Mouse (Mus musculus) lung, embryonic 15.5 days (tissue): ENCODE data around the gene Gm13941. TPM values are rescaled to one million over a fixed set of nuclear protein-coding genes. Genes with fewer than 3 reads are reported as not detected.

Experiments used
- ATAC-seq: fragments of 200-750 bp; cut with Nextera tagmentation; 2 replicates; pipeline ENCODE4 v1.8.0; 2017; ENCODE audit warnings: moderate number of reproducible peaks, borderline replicate concordance; ENCODE audit not compliant: low FRiP score, low TSS enrichment; ENCODE audit errors: extremely low read depth
- H3K27ac ChIP-seq: fragments of 300-500 bp; sonication (generic); 2 replicates; pipeline ENCODE4 v1.5.1; 2015; ENCODE audit warnings: moderate library complexity, mild to moderate bottlenecking, inconsistent platforms
- H3K27me3 ChIP-seq: fragments of 300-500 bp; sonication (generic); 2 replicates; pipeline ENCODE4 v1.6.1; 2015; ENCODE audit warnings: inconsistent platforms
- H3K36me3 ChIP-seq: fragments of 300-500 bp; sonication (generic); 2 replicates; pipeline ENCODE4 v1.6.1; 2015; ENCODE audit warnings: inconsistent platforms
- H3K4me1 ChIP-seq: fragments of 300-500 bp; sonication (generic); 2 replicates; pipeline ENCODE4 v1.6.1; 2015; ENCODE audit warnings: inconsistent platforms
- H3K4me2 ChIP-seq: fragments of 300-500 bp; sonication (generic); 2 replicates; pipeline ENCODE4 v1.6.1; 2015; ENCODE audit warnings: inconsistent platforms, mild to moderate bottlenecking, moderate library complexity
- H3K4me3 ChIP-seq: fragments of 300-500 bp; sonication (generic); 2 replicates; pipeline ENCODE4 v1.5.1; 2015; ENCODE audit warnings: mild to moderate bottlenecking, inconsistent platforms
- H3K9ac ChIP-seq: fragments of 300-500 bp; sonication (generic); 2 replicates; pipeline ENCODE4 v1.6.1; 2015; ENCODE audit warnings: inconsistent platforms
- H3K9me3 ChIP-seq: fragments of 300-500 bp; sonication (generic); 2 replicates; pipeline ENCODE4 v1.6.1; 2016; ENCODE audit warnings: inconsistent platforms
- WGBS: fragments of 180-500 bp; shearing (Covaris S2); methylation state at CpG from one replicate; pipeline ENCODE4 v1.1.7; 2015; 5-methylcytosine and 5-hydroxymethylcytosine counted together
- polyA plus RNA-seq: library from polyadenylated mRNA; unstranded; fragments of >200 nt; fragmentation: Nextera tagmentation; extraction: Ambion mirVana; gene quantifications from 2 replicates; pipeline ENCODE4 v1.2.1, GENCODE M21; 2015

Gm13941 gene
- polyA plus RNA-seq: not detected in 2 replicates

- Histone ChIP-seq H3K27ac (no peak within 1 kb of the TSS), H3K9me3 (no peaks in the 10 kb centered on the region), H3K9ac (no peak within 1 kb of the TSS), H3K4me2 (no peak within 1 kb of the TSS), H3K4me1 (no peaks in the 10 kb centered on the region), H3K27me3 (no peaks in the 10 kb centered on the region), H3K36me3 (no peaks in the 10 kb centered on the region), H3K4me3 (no peak within 1 kb of the TSS)
- ATAC-seq: no peak
Measured at GRCm38 (mm10) chr2:111105882-111106281, at the start of gene Gm13941. TSS of gene Gm13941 (minus strand) at chr2:111105982.

GRCm38 (mm10) chr2:111152836-111153235 lies 47.1 kb upstream of the Gm13941 start, which contains the start of gene Gm15130:
TSS of gene Gm15130 (minus strand) at chr2:111152936.
- no peaks in the 10 kb centered on the region for H3K36me3 ChIP-seq
- ATAC-seq: no peak
- no peak within 1 kb of the TSS for H3K4me2 ChIP-seq
- H3K4me1 ChIP-seq: no peaks in the 10 kb centered on the region
- H3K4me3 ChIP-seq: no peak within 1 kb of the TSS
- H3K9me3 ChIP-seq: no peaks in the 10 kb centered on the region
- H3K9ac ChIP-seq: no peak within 1 kb of the TSS
- no peaks in the 10 kb centered on the region for H3K27me3 ChIP-seq
- WGBS: 60% methylated on average over 2 of the region's 2 CpGs
- H3K27ac ChIP-seq: no peak within 1 kb of the TSS

GRCm38 (mm10) chr2:111135739-111136138 lies 30.0 kb upstream of the Gm13941 start:
- Histone ChIP-seq H3K9me3 (no peaks in the 10 kb centered on the region), H3K27me3 (no peaks in the 10 kb centered on the region), H3K4me2 (no peak overlapping the region), H3K9ac (no peak overlapping the region), H3K36me3 (no peaks in the 10 kb centered on the region), H3K27ac (no peak overlapping the region), H3K4me3 (no peak overlapping the region), H3K4me1 (no peaks in the 10 kb centered on the region)
- ATAC-seq: no peak
- WGBS: 45% methylated on average over 5 of the region's 5 CpGs

GRCm38 (mm10) chr2:111058586-111059261 lies 47.1 kb downstream of the Gm13941 start:
- Histone ChIP-seq H3K4me3 (no peak overlapping the region), H3K36me3 (no peaks in the 10 kb centered on the region), H3K9me3 (no peaks in the 10 kb centered on the region), H3K4me2 (no peak overlapping the region), H3K27me3 (no peaks in the 10 kb centered on the region), H3K27ac (no peak overlapping the region), H3K9ac (no peak overlapping the region), H3K4me1 (no peaks in the 10 kb centered on the region)
- no peak for ATAC-seq
- 94% methylated on average over 1 of the region's 1 CpGs for WGBS

Other genes starting within 250 kb of the Gm13941 start
- gene Ano3, start 155.1 kb downstream of the Gm13941 start, polyA plus RNA-seq: 0.02 and 0.08 TPM in 2 replicates
- gene Gm15130, start 47.0 kb upstream of the Gm13941 start, polyA plus RNA-seq: not detected in 2 replicates
- not detected in 2 replicates for gene 4930430A15Rik, start 123.6 kb upstream of the Gm13941 start, polyA plus RNA-seq
- not detected in 2 replicates for gene Olfr1275, start 129.3 kb upstream of the Gm13941 start, polyA plus RNA-seq
- gene Olfr1276, start 148.5 kb upstream of the Gm13941 start, polyA plus RNA-seq: not detected in 2 replicates
- not detected in 2 replicates for gene Olfr1277, start 168.1 kb upstream of the Gm13941 start, polyA plus RNA-seq
- gene Olfr1278, start 184.2 kb upstream of the Gm13941 start, polyA plus RNA-seq: not detected in 2 replicates
- gene Olfr1279, start 194.7 kb upstream of the Gm13941 start, polyA plus RNA-seq: not detected in 2 replicates
- gene Olfr1280, start 208.0 kb upstream of the Gm13941 start, polyA plus RNA-seq: not detected in 2 replicates
- not detected in 2 replicates for gene Olfr1281, start 220.5 kb upstream of the Gm13941 start, polyA plus RNA-seq
- not detected in 2 replicates for gene Olfr1282, start 230.1 kb upstream of the Gm13941 start, polyA plus RNA-seq